Mouse (Mus musculus) liver, embryonic 16.5 days (tissue): ENCODE measurements at regions not wholly inside any gene's neighbourhood (a gene's known extent, or its start where the extent isn't known, plus 50 kb on each side); places are given as distances from the start of the nearest gene placed in this dataset.

Source experiments
- ATAC-seq: fragments of 200-750 bp; cut with Nextera tagmentation; 2 replicates; pipeline ENCODE4 v1.8.0; 2017; ENCODE audit warnings: low read depth, mild to moderate bottlenecking, moderate number of reproducible peaks, moderate library complexity
- H3K27ac ChIP-seq: fragments of 300-500 bp; sonication (generic); 2 replicates; pipeline ENCODE4 v1.5.1; 2014; ENCODE audit warnings: mild to moderate bottlenecking, low read length
- H3K27me3 ChIP-seq: fragments of 300-500 bp; sonication (generic); 2 replicates; pipeline ENCODE4 v1.6.1; 2014; ENCODE audit warnings: low read depth, low read length, mixed read lengths; ENCODE audit not compliant: control insufficient read depth, insufficient read depth
- H3K36me3 ChIP-seq: fragments of 300-500 bp; sonication (generic); 2 replicates; pipeline ENCODE4 v1.6.1; 2014; ENCODE audit warnings: mild to moderate bottlenecking; ENCODE audit not compliant: control insufficient read depth, insufficient read depth
- H3K4me1 ChIP-seq: fragments of 300-500 bp; sonication (generic); 2 replicates; pipeline ENCODE4 v1.6.1; 2014; ENCODE audit warnings: low read depth, low read length, mixed read lengths; ENCODE audit not compliant: control insufficient read depth
- H3K4me2 ChIP-seq: fragments of 300-500 bp; sonication (generic); 2 replicates; pipeline ENCODE4 v1.6.1; 2014; ENCODE audit warnings: low read depth, low read length, mixed read lengths
- H3K4me3 ChIP-seq: fragments of 300-500 bp; sonication (generic); 2 replicates; pipeline ENCODE4 v1.5.1; 2014; ENCODE audit warnings: low read depth, mild to moderate bottlenecking, low read length
- H3K9ac ChIP-seq: fragments of 300-500 bp; sonication (generic); 2 replicates; pipeline ENCODE4 v1.6.1; 2014; ENCODE audit warnings: low read depth, low read length
- H3K9me3 ChIP-seq: fragments of 300-500 bp; sonication (generic); replicated peaks from 2 replicates; pipeline ENCODE4 v1.6.1; 2016; ENCODE audit warnings: low read length; ENCODE audit not compliant: control insufficient read depth
- WGBS: fragments of 180-500 bp; shearing (Covaris S2); extraction: QIAGEN DNeasy Blood & Tissue Kit; methylation state at CpG from one replicate; pipeline ENCODE4 v1.1.7; 2014; ENCODE audit not compliant: insufficient replicate concordance; 5-methylcytosine and 5-hydroxymethylcytosine counted together

- no peak overlapping the region for H3K4me2 ChIP-seq
- no peaks in the 10 kb centered on the region for H3K4me1 ChIP-seq
- no peak overlapping the region for H3K4me3 ChIP-seq
- H3K9ac ChIP-seq, result no peak overlapping the region
- no peaks in the 10 kb centered on the region for H3K36me3 ChIP-seq
- 68% methylated on average over 6 of the region's 6 CpGs for WGBS
- no peak for ATAC-seq
- no peaks in the 10 kb centered on the region for H3K27me3 ChIP-seq
- no peaks in the 10 kb centered on the region for H3K9me3 ChIP-seq
- no peak overlapping the region for H3K27ac ChIP-seq
Measured at GRCm38 (mm10) chr5:75248279-75248678, 96.2 kb downstream of the Pdgfra start.

DNA sequence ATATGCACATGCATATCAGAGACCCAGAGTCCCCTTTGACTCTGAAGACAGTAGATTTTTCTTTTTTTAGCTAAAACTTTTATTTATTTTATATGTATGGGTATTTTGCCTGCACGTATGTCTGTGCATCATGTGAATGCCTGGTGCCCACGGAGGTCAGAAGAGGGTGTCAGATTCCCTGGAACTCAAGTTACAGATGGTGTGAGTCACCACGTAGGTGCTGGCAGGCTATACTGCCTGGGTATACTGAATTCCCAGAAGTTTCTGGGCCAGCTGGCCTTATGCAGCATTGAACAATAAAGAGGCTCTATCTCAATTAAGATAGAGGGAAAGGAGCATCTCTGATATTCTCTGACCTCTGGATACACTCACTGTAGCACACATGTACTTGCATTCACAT, 97.6 kb downstream of the Pdgfra start:
- WGBS, result 67% methylated on average over 3 of the region's 3 CpGs
- Histone ChIP-seq H3K4me1 (no peaks in the 10 kb centered on the region), H3K9ac (no peak overlapping the region), H3K4me2 (no peak overlapping the region), H3K4me3 (no peak overlapping the region), H3K27me3 (no peaks in the 10 kb centered on the region), H3K9me3 (no peaks in the 10 kb centered on the region), H3K27ac (no peak overlapping the region), H3K36me3 (no peaks in the 10 kb centered on the region)
- ATAC-seq, result no peak

DNA sequence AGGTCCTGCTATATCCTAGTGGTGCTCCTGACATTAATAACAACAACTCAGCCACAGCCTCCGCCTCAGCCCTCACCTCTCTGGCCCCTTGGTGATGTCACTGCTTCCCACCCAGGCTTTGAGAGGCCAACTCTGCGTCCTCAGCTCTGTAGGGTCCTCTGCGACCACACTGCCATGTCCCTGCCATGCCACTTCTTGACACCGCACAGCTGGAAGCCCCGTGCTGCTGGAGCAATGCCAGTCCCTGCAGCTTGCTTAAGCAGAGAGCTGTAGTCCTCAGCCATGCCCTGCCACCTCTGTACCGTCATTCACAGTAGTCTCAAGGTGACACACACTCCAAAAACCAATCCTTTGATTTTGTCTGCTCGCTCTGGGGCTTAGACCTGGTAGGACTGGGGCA, 101.3 kb downstream of the Pdgfra start:
- no peak overlapping the region for H3K9ac ChIP-seq
- H3K36me3 ChIP-seq, result no peaks in the 10 kb centered on the region
- no peaks in the 10 kb centered on the region for H3K9me3 ChIP-seq
- no peak overlapping the region for H3K27ac ChIP-seq
- 58% methylated on average over 7 of the region's 7 CpGs for WGBS
- no peaks in the 10 kb centered on the region for H3K4me1 ChIP-seq
- H3K27me3 ChIP-seq, result no peaks in the 10 kb centered on the region
- H3K4me2 ChIP-seq, result no peak overlapping the region
- H3K4me3 ChIP-seq, result no peak overlapping the region
- no peak for ATAC-seq

DNA sequence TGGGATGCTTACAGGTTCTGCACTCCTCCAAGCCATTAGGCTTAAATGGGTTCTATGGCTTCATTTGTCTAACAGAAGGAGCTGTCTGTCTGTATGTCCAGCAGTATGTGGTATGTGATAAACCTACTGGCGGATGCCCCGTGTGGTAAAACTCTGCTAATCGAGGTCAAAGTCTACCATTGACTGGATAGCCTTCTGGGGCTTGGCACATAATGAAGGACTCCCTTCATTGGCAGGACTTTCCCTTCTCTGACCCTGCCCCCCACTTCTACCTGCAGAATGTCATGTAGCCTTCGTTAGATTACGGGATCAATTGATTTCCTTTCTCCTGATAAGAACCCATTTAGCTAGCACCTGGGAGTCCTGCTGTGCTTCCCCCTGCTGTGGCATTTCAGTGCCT, 101.7 kb downstream of the Pdgfra start:
- ATAC-seq, result no peak
- Histone ChIP-seq H3K4me2 (no peak overlapping the region), H3K27ac (no peak overlapping the region), H3K9me3 (no peaks in the 10 kb centered on the region), H3K4me3 (no peak overlapping the region), H3K36me3 (no peaks in the 10 kb centered on the region), H3K9ac (no peak overlapping the region), H3K27me3 (no peaks in the 10 kb centered on the region), H3K4me1 (no peaks in the 10 kb centered on the region)
- WGBS, result 55% methylated on average over 5 of the region's 5 CpGs

DNA sequence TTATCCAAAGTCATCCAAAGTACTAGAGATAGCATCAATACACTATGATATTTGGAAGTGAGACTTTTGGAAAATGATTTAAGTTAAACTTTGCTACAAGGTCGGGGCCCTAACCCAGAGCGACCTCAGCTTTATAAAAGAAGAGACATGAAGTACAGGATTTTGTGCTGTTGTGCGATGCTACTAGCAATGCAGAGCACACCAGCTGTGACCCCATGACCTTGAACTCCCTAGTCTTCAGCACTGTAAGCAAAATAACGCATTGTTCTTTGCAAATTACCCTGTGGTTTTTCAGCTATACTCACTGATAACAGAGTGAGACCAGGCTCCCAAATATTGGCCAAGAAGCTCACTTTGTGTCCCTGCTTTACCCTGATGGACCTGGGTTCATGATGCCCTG, 104.1 kb downstream of the Pdgfra start:
- Histone ChIP-seq H3K27me3 (no peaks in the 10 kb centered on the region), H3K36me3 (no peaks in the 10 kb centered on the region), H3K4me1 (no peaks in the 10 kb centered on the region), H3K27ac (no peak overlapping the region), H3K9me3 (no peaks in the 10 kb centered on the region), H3K4me3 (no peak overlapping the region), H3K4me2 (no peak overlapping the region), H3K9ac (no peak overlapping the region)
- 58% methylated on average over 4 of the region's 4 CpGs for WGBS
- ATAC-seq, result no peak

DNA sequence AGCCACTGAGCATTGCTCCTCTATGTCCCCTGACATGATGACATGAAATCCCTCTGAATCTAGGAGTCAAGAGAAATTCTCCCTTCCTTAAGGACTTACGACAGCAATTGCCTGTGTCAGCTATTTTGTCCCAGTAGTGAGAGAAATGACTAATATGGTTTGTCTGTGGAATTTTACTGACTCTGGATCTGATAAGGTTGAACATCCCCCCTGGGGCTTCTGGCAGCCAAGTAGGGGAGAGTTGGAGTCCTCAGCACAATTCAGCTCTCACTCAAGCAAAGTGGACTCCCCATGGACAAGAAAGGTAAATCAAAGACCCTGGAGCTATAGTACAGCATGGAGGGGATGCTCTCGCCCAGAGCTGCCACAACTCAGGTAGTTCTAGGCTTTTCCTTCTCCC, 105.0 kb downstream of the Pdgfra start:
- H3K27ac ChIP-seq, result no peak overlapping the region
- H3K4me1 ChIP-seq, result no peaks in the 10 kb centered on the region
- no peaks in the 10 kb centered on the region for H3K36me3 ChIP-seq
- no peak overlapping the region for H3K4me3 ChIP-seq
- H3K9me3 ChIP-seq, result no peaks in the 10 kb centered on the region
- no peak for ATAC-seq
- H3K9ac ChIP-seq, result no peak overlapping the region
- 54% methylated on average over 2 of the region's 2 CpGs for WGBS
- H3K4me2 ChIP-seq, result no peak overlapping the region
- no peaks in the 10 kb centered on the region for H3K27me3 ChIP-seq

DNA sequence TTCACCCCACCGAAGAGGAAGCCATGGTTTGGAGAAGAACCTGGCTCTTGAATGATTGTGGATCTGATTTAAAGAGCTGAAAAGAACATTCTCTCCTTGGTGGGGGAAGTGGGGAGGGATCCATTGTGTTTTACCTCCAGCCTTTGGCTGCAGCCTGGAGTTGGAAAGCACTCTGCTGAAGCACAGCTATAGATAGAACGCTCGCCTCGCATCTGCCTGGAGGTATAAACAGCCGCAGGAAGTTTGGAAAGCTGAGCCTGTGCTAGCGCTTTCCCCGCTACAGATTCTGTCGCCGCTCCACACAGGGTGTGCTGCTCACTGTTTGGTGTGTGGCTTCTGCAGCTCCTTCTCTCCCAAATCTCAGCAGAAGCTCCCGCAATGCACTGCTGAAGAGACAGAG, 108.2 kb downstream of the Pdgfra start:
- no peaks in the 10 kb centered on the region for H3K4me1 ChIP-seq
- no peak for ATAC-seq
- no peaks in the 10 kb centered on the region for H3K9me3 ChIP-seq
- H3K4me2 ChIP-seq, result no peak overlapping the region
- no peaks in the 10 kb centered on the region for H3K36me3 ChIP-seq
- no peak overlapping the region for H3K9ac ChIP-seq
- WGBS, result 65% methylated on average over 10 of the region's 10 CpGs
- H3K4me3 ChIP-seq, result no peak overlapping the region
- H3K27ac ChIP-seq, result no peak overlapping the region
- no peaks in the 10 kb centered on the region for H3K27me3 ChIP-seq

DNA sequence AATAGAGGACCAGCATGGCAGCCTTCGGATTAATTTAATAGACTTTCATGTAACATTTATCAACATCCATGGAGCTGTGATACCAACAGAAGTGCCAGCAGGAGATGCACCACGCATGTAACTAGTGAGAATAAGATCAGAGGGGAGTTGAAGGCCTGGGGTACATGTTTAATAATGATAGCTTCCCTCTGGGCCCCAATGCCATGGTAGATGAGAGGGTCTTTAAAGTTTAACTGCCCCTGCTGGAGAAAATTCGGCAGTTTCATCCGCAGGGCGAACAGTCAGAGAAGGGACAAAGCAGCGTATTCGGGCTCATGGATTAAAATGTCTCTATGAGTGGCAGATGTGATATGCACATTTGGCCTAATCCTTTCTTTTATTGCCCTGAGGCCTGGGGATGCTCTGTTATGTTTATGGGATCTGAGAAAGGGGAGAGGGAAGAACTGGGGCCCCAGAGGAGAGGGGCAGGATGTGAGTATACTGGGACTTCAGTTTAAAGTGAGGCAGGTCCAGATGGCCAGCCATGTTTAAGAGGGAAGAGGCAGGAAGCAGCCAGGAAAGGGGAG, 114.1 kb downstream of the Pdgfra start:
- Histone ChIP-seq H3K27ac (no peak overlapping the region), H3K9ac (no peak overlapping the region), H3K4me2 (no peak overlapping the region), H3K27me3 (no peaks in the 10 kb centered on the region), H3K9me3 (no peaks in the 10 kb centered on the region), H3K4me3 (no peak overlapping the region), H3K4me1 (no peaks in the 10 kb centered on the region; the same call in 1 of the 2 replicates), H3K36me3 (no peaks in the 10 kb centered on the region)
- WGBS, result 73% methylated on average over 7 of the region's 7 CpGs
- no peak for ATAC-seq

- 57% methylated on average over 4 of the region's 4 CpGs for WGBS
- Histone ChIP-seq H3K27ac (no peak overlapping the region), H3K27me3 (no peaks in the 10 kb centered on the region), H3K4me1 (no peaks in the 10 kb centered on the region; the same call in 1 of the 2 replicates), H3K9me3 (no peaks in the 10 kb centered on the region), H3K36me3 (no peaks in the 10 kb centered on the region), H3K4me2 (no peak overlapping the region), H3K9ac (no peak overlapping the region), H3K4me3 (no peak overlapping the region)
- ATAC-seq, result no peak
Measured at GRCm38 (mm10) chr5:75266871-75267270, 114.8 kb downstream of the Pdgfra start.
